Mouse (Mus musculus) heart, adult 2 months (tissue): ENCODE measurements around the gene Unk. TPM values are rescaled to one million over a fixed set of nuclear protein-coding genes. Genes with fewer than 3 reads are reported as not detected.

Experiments used
- DNase-seq, 2 experiments: peaks; one replicate each; pipeline ENCODE4 v3.0.0; 2021
- H3K27ac ChIP-seq: fragments of 200-600 bp; 2 replicates; pipeline ENCODE4 v1.8.1; 2022
- H3K27me3 ChIP-seq: fragments of 200-500 bp; 2 replicates; pipeline ENCODE4 v1.6.1; 2012; ENCODE audit warnings: mild to moderate bottlenecking, low read length, inconsistent platforms, mixed read lengths; ENCODE audit not compliant: control insufficient read depth, insufficient read depth
- H3K36me3 ChIP-seq: fragments of 200-500 bp; 2 replicates; pipeline ENCODE4 v1.6.1; 2012; ENCODE audit warnings: low read length, inconsistent platforms; ENCODE audit not compliant: control insufficient read depth, insufficient read depth
- H3K4me1 ChIP-seq: fragments of 200-500 bp; 2 replicates; pipeline ENCODE4 v1.6.1; 2011; ENCODE audit warnings: low read length; ENCODE audit not compliant: control insufficient read depth, insufficient read depth
- H3K4me3 ChIP-seq: fragments of 200-600 bp; 2 replicates; pipeline ENCODE4 v1.8.1; 2022
- H3K79me2 ChIP-seq: fragments of 200-500 bp; replicated peaks from 2 replicates; pipeline ENCODE4 v1.6.1; 2012; ENCODE audit warnings: mild to moderate bottlenecking, inconsistent platforms, low read length, moderate library complexity, mixed read lengths; ENCODE audit not compliant: control insufficient read depth, insufficient read depth
- H3K9ac ChIP-seq: fragments of 200-500 bp; 2 replicates; pipeline ENCODE4 v1.6.1; 2012; ENCODE audit warnings: low read depth, mild to moderate bottlenecking, control low read depth, inconsistent platforms, low read length, mixed read lengths
- CTCF ChIP-seq: fragments of 200-600 bp; IDR thresholded peaks from 2 replicates; pipeline ENCODE4 v1.8.1; 2022; ENCODE audit warnings: antibody characterized with exemption, mild to moderate bottlenecking, moderate library complexity
- EP300 ChIP-seq: fragments of 200-500 bp; IDR thresholded peaks from 2 replicates; pipeline ENCODE4 v1.6.1; 2011; ENCODE audit warnings: low read depth, low read length, control low read depth; ENCODE audit not compliant: insufficient read depth
- POLR2A ChIP-seq: fragments of 200-500 bp; IDR thresholded peaks from 2 replicates; pipeline ENCODE4 v1.6.1; 2011; ENCODE audit warnings: mild to moderate bottlenecking, low read depth, low read length, control low read depth; ENCODE audit not compliant: insufficient read depth
- WGBS: fragments of 180-500 bp; shearing (Covaris S2); methylation state at CpG from one replicate; pipeline ENCODE4 v1.1.7; 2018; 5-methylcytosine and 5-hydroxymethylcytosine counted together
- intact Hi-C: fragments of 180-260 bp; cut with DNase I; formaldehyde crosslinking; loops from one replicate; pipeline ENCODE4 v1.15.1; 2025
- polyA plus RNA-seq: library from polyadenylated mRNA; depleted of rRNA; stranded (reverse); fragments of >200 nt; gene quantifications from 2 replicates; pipeline ENCODE4 v1.2.3, GENCODE M21; 2012
- total RNA-seq, 2 experiments: library from RNA; stranded (reverse); gene quantifications; 2 replicates each; pipeline ENCODE4 v1.2.3; 2021

Gene Unk
- total and polyA plus RNA-seq, 3 experiments, result 7.1 to 16.5 (median 7.9) TPM

GRCm38 (mm10) chr11:116079511-116079910 lies 49.4 kb downstream of the Unk start:
- H3K9ac ChIP-seq, result no peak overlapping the region
- no peak overlapping the region for H3K27ac ChIP-seq
- intact Hi-C loops, result no loop called here
- H3K79me2 ChIP-seq, result no peaks in the 10 kb centered on the region
- no peak overlapping the region for H3K4me3 ChIP-seq
- no peaks in the 10 kb centered on the region for H3K4me1 ChIP-seq
- DNase-seq, result no peak
- TF ChIP-seq CTCF (no peak), EP300 (no peak), POLR2A (no peak)
- H3K27me3 ChIP-seq, result no peaks in the 10 kb centered on the region
- no peaks in the 10 kb centered on the region for H3K36me3 ChIP-seq
- WGBS, result 79% methylated on average over 10 of the region's 10 CpGs

- Histone ChIP-seq H3K36me3 (no peaks in the 10 kb centered on the region; the same call in 1 of the 2 replicates), H3K4me3 (no peak overlapping the region), H3K27me3 (no peaks in the 10 kb centered on the region), H3K79me2 (no peaks in the 10 kb centered on the region; the same call in 1 of the 2 replicates), H3K27ac (no peak overlapping the region), H3K4me1 (peaks cover 2% of the 10 kb centered on the region), H3K9ac (no peak overlapping the region)
- peak; percentile 46 to 70 for DNase-seq
- peak; percentile 70 for TF ChIP-seq CTCF
- no peak for TF ChIP-seq POLR2A
- 77% methylated on average over 6 of the region's 6 CpGs for WGBS
- intact Hi-C loops, result loop anchor here (5.0 kb wide), 2 partner anchors 136 to 144 kb away; no protein-coding TSS in a partner anchor
Measured at GRCm38 (mm10) chr11:116081081-116081480, 51.0 kb downstream of the Unk start.

- Histone ChIP-seq H3K79me2 (no peaks in the 10 kb centered on the region; the same call in 1 of the 2 replicates), H3K27me3 (no peaks in the 10 kb centered on the region), H3K36me3 (no peaks in the 10 kb centered on the region; the same call in 1 of the 2 replicates), H3K4me3 (no peak overlapping the region), H3K27ac (no peak overlapping the region), H3K9ac (no peak overlapping the region), H3K4me1 (peaks cover 5% of the 10 kb centered on the region)
- intact Hi-C loops, result loop anchor here (5.0 kb wide), 2 partner anchors 134 to 146 kb away; no protein-coding TSS in a partner anchor
- no peak for DNase-seq
- WGBS, result 82% methylated on average over 14 of the region's 14 CpGs
- TF ChIP-seq POLR2A (no peak), EP300 (no peak), CTCF (no peak)
Measured at GRCm38 (mm10) chr11:116083096-116083672, 53.1 kb downstream of the Unk start.

GRCm38 (mm10) chr11:116084166-116084565 lies 54.0 kb downstream of the Unk start:
- Histone ChIP-seq H3K27me3 (no peaks in the 10 kb centered on the region), H3K79me2 (no peaks in the 10 kb centered on the region; the same call in 1 of the 2 replicates), H3K9ac (no peak overlapping the region), H3K4me3 (no peak overlapping the region), H3K27ac (no peak overlapping the region), H3K4me1 (peaks cover 5% of the 10 kb centered on the region), H3K36me3 (no peaks in the 10 kb centered on the region; the same call in 1 of the 2 replicates)
- intact Hi-C loops, result loop anchor here (5.0 kb wide), 2 partner anchors 133 to 147 kb away; no protein-coding TSS in a partner anchor
- TF ChIP-seq CTCF, result no peak
- TF ChIP-seq EP300, result no peak
- TF ChIP-seq POLR2A, result no peak
- 79% methylated on average over 6 of the region's 6 CpGs for WGBS
- DNase-seq, result no peak

- Histone ChIP-seq H3K36me3 (no peaks in the 10 kb centered on the region; the same call in 1 of the 2 replicates), H3K27ac (peak within 1 kb of the TSS; percentile 88), H3K4me1 (peaks cover 5% of the 10 kb centered on the region), H3K27me3 (no peaks in the 10 kb centered on the region), H3K4me3 (peak within 1 kb of the TSS; percentile 57), H3K9ac (peak within 1 kb of the TSS; percentile 76), H3K79me2 (no peaks in the 10 kb centered on the region; the same call in 1 of the 2 replicates)
- intact Hi-C loops, result loop anchor here (1.0 kb wide), 3 partner anchors 23 to 56 kb away; partner anchors contain the start of gene Unk
- WGBS, result 3% methylated on average over 39 of the region's 43 CpGs
- DNase-seq, result peak; percentile 96 to 98
- TF ChIP-seq CTCF (peak; percentile 41), EP300 (no peak; the same call in 1 of the 2 replicates), POLR2A (peak; percentile 93)
Measured at GRCm38 (mm10) chr11:116086258-116087193, 56.4 kb downstream of the Unk start, which contains the start of gene Wbp2. TSS of gene Wbp2 (minus strand) at chr11:116086995.
